Mouse (Mus musculus) right cerebral cortex, postnatal 25 days (tissue): ENCODE results near the gene Prmt1.

Source experiments
- DNase-seq: peaks from one replicate; pipeline ENCODE4 v3.0.0; 2022

Prmt1 gene

GRCm38 (mm10) chr7:44938680-44939079, 47.7 kb downstream of the Prmt1 start:
- DNase-seq = no peak

- DNase-seq = peak; percentile 100
Observed at GRCm38 (mm10) chr7:44929204-44930151, 56.9 kb downstream of the Prmt1 start, which contains the start of gene Ap2a1. Ap2a1 (minus strand) TSS chr7:44929496.

GRCm38 (mm10) chr7:44928570-44928969, 57.8 kb downstream of the Prmt1 start:
- no peak for DNase-seq
